Mouse (Mus musculus): ENCODE data around the gene Eaf1.

- TF ChIP-seq CTCF (IDR thresholded peaks at IDR 0.05; ENCODE audit: insufficient read depth, low read length), result no peak
- no peak for TF ChIP-seq POLR2A (IDR thresholded peaks at IDR 0.05; ENCODE audit: borderline replicate concordance, extremely low read depth, low read depth, low read length)
These were observed 38.5 kb downstream of the Eaf1 start for GRCm38 (mm10) chr14:31532656-31533055.
